Mouse (Mus musculus): ENCODE results near the gene Cd160.

DNA sequence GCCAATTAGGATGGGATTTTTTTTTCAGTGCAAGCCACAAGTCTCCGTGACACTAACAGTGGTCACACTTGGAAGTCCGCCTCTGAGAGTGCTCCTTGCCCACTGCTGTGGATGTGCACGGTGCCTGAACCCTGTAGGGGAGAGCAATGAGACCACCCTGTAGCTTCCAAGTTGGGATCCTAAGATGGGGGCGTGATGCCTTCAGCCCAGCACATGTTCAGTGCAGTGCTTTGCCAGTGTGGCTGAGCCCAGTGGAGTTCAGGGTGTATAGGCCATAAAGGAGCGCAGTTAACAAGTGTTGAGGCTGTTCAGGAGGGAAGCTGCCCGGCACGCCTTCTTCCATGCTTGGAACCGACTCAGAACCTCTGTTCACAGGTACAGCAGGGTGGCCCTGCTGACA lies 39.4 kb upstream of the Cd160 start:
- no peak for TF ChIP-seq JUND (IDR thresholded peaks at IDR 0.05; ENCODE audit: low read depth, low read length)
- no peak for TF ChIP-seq NELFE (IDR thresholded peaks at IDR 0.05; ENCODE audit: low read depth, low read length)
